Mouse (Mus musculus): Measurements from ENCODE around the gene Rpp38. TPM values are rescaled to one million over a fixed set of nuclear protein-coding genes. Genes with fewer than 3 reads are reported as not detected.

The Rpp38 gene
- 24.9 and 25.6 TPM in 2 replicates for polyA plus RNA-seq (2014; fragmentation: Nextera tagmentation; extraction: Ambion mirVana)

- H3K4me3 ChIP-seq (ENCODE audit: low read depth, low read length): peak within 1 kb of the TSS; percentile 67
- H3K9me3 ChIP-seq (ENCODE audit: control insufficient read depth, low read length): no peaks in the 10 kb centered on the region
- under 1% methylated on average over 45 of the region's 45 CpGs for WGBS
- peaks cover 5% of the 10 kb centered on the region; the same call in 1 of the 2 replicates for H3K27me3 ChIP-seq (ENCODE audit: control insufficient read depth, insufficient read depth, low read length)
- peak within 1 kb of the TSS; percentile 76 for H3K9ac ChIP-seq (ENCODE audit: low read length)
- peak; percentile 99 for DNase-seq (ENCODE audit: low spot score, missing footprints)
- H3K4me2 ChIP-seq: peak within 1 kb of the TSS; percentile 63
- H3K36me3 ChIP-seq (ENCODE audit: control insufficient read depth, insufficient read depth, low read length): peaks cover 5% of the 10 kb centered on the region; the same call in 1 of the 2 replicates
- H3K4me1 ChIP-seq (ENCODE audit: control insufficient read depth, insufficient read depth, low read length): peaks cover 4% of the 10 kb centered on the region
- ATAC-seq (ENCODE audit: low FRiP score): peak; percentile 98
- H3K27ac ChIP-seq (ENCODE audit: low read depth, low read length): peak within 1 kb of the TSS; percentile 57; the same call in 1 of the 2 replicates
Observed at GRCm38 (mm10) chr2:3332484-3333242, at the start of gene Rpp38. TSS of gene Rpp38 (minus strand) at chr2:3332643.

GRCm38 (mm10) chr2:3365127-3365526, 32.7 kb upstream of the Rpp38 start:
- DNase-seq (ENCODE audit: low spot score, missing footprints): no peak

GRCm38 (mm10) chr2:3361067-3361466, 28.6 kb upstream of the Rpp38 start:
- WGBS: 84% methylated on average over 3 of the region's 3 CpGs

More at GRCm38 (mm10) chr2:3365127-3365526, 32.7 kb upstream of the Rpp38 start:
- WGBS: 46% methylated on average over 4 of the region's 4 CpGs
- H3K27me3 ChIP-seq (ENCODE audit: control insufficient read depth, insufficient read depth, low read length): no peaks in the 10 kb centered on the region
- no peaks in the 10 kb centered on the region for H3K9me3 ChIP-seq (ENCODE audit: control insufficient read depth, low read length)
- no peak overlapping the region for H3K27ac ChIP-seq (ENCODE audit: low read depth, low read length)
- H3K4me3 ChIP-seq (ENCODE audit: low read depth, low read length): no peak overlapping the region
- no peaks in the 10 kb centered on the region for H3K36me3 ChIP-seq (ENCODE audit: control insufficient read depth, insufficient read depth, low read length)
- H3K4me1 ChIP-seq (ENCODE audit: control insufficient read depth, insufficient read depth, low read length): no peaks in the 10 kb centered on the region
- ATAC-seq (ENCODE audit: low FRiP score): no peak
- H3K4me2 ChIP-seq: no peak overlapping the region
- H3K9ac ChIP-seq (ENCODE audit: low read length): no peak overlapping the region

GRCm38 (mm10) chr2:3357887-3358286, 25.4 kb upstream of the Rpp38 start:
- Histone ChIP-seq H3K9ac (ENCODE audit: low read length) (no peak overlapping the region), H3K9me3 (ENCODE audit: control insufficient read depth, low read length) (no peaks in the 10 kb centered on the region), H3K36me3 (ENCODE audit: control insufficient read depth, insufficient read depth, low read length) (no peaks in the 10 kb centered on the region), H3K4me3 (ENCODE audit: low read depth, low read length) (no peak overlapping the region), H3K4me1 (ENCODE audit: control insufficient read depth, insufficient read depth, low read length) (no peaks in the 10 kb centered on the region), H3K4me2 (no peak overlapping the region), H3K27ac (ENCODE audit: low read depth, low read length) (no peak overlapping the region), H3K27me3 (ENCODE audit: control insufficient read depth, insufficient read depth, low read length) (no peaks in the 10 kb centered on the region)
- 82% methylated on average over 3 of the region's 3 CpGs for WGBS
- ATAC-seq (ENCODE audit: low FRiP score): no peak
- no peak for DNase-seq (ENCODE audit: low spot score, missing footprints)

More at GRCm38 (mm10) chr2:3361067-3361466, 28.6 kb upstream of the Rpp38 start:
- Histone ChIP-seq H3K9me3 (ENCODE audit: control insufficient read depth, low read length) (no peaks in the 10 kb centered on the region), H3K4me3 (ENCODE audit: low read depth, low read length) (no peak overlapping the region), H3K4me2 (no peak overlapping the region), H3K27ac (ENCODE audit: low read depth, low read length) (no peak overlapping the region), H3K27me3 (ENCODE audit: control insufficient read depth, insufficient read depth, low read length) (no peaks in the 10 kb centered on the region), H3K4me1 (ENCODE audit: control insufficient read depth, insufficient read depth, low read length) (no peaks in the 10 kb centered on the region), H3K36me3 (ENCODE audit: control insufficient read depth, insufficient read depth, low read length) (no peaks in the 10 kb centered on the region), H3K9ac (ENCODE audit: low read length) (no peak overlapping the region)
- DNase-seq (ENCODE audit: low spot score, missing footprints) (no peak), ATAC-seq (ENCODE audit: low FRiP score) (no peak)

GRCm38 (mm10) chr2:3356311-3356710, 23.9 kb upstream of the Rpp38 start:
- H3K27ac ChIP-seq (ENCODE audit: low read depth, low read length): no peak overlapping the region
- H3K27me3 ChIP-seq (ENCODE audit: control insufficient read depth, insufficient read depth, low read length): no peaks in the 10 kb centered on the region
- H3K4me3 ChIP-seq (ENCODE audit: low read depth, low read length): no peak overlapping the region
- H3K4me2 ChIP-seq: no peak overlapping the region
- no peak overlapping the region for H3K9ac ChIP-seq (ENCODE audit: low read length)
- no peak for ATAC-seq (ENCODE audit: low FRiP score)
- no peak for DNase-seq (ENCODE audit: low spot score, missing footprints)
- H3K36me3 ChIP-seq (ENCODE audit: control insufficient read depth, insufficient read depth, low read length): no peaks in the 10 kb centered on the region
- 78% methylated on average over 3 of the region's 3 CpGs for WGBS
- H3K9me3 ChIP-seq (ENCODE audit: control insufficient read depth, low read length): no peaks in the 10 kb centered on the region
- no peaks in the 10 kb centered on the region for H3K4me1 ChIP-seq (ENCODE audit: control insufficient read depth, insufficient read depth, low read length)

GRCm38 (mm10) chr2:3355793-3356192, 23.4 kb upstream of the Rpp38 start:
- DNase-seq (ENCODE audit: low spot score, missing footprints): no peak
- no peak overlapping the region for H3K4me2 ChIP-seq
- H3K27me3 ChIP-seq (ENCODE audit: control insufficient read depth, insufficient read depth, low read length): no peaks in the 10 kb centered on the region
- H3K27ac ChIP-seq (ENCODE audit: low read depth, low read length): no peak overlapping the region
- no peaks in the 10 kb centered on the region for H3K9me3 ChIP-seq (ENCODE audit: control insufficient read depth, low read length)
- H3K9ac ChIP-seq (ENCODE audit: low read length): no peak overlapping the region
- H3K4me3 ChIP-seq (ENCODE audit: low read depth, low read length): no peak overlapping the region
- H3K4me1 ChIP-seq (ENCODE audit: control insufficient read depth, insufficient read depth, low read length): no peaks in the 10 kb centered on the region
- 94% methylated on average over 8 of the region's 8 CpGs for WGBS
- no peaks in the 10 kb centered on the region for H3K36me3 ChIP-seq (ENCODE audit: control insufficient read depth, insufficient read depth, low read length)
- ATAC-seq (ENCODE audit: low FRiP score): no peak

- no peak overlapping the region for H3K4me3 ChIP-seq (ENCODE audit: low read depth, low read length)
- H3K4me1 ChIP-seq (ENCODE audit: control insufficient read depth, insufficient read depth, low read length): no peaks in the 10 kb centered on the region
- DNase-seq (ENCODE audit: low spot score, missing footprints): no peak
- H3K9me3 ChIP-seq (ENCODE audit: control insufficient read depth, low read length): no peaks in the 10 kb centered on the region
- no peak overlapping the region for H3K9ac ChIP-seq (ENCODE audit: low read length)
- no peak overlapping the region for H3K4me2 ChIP-seq
- no peak overlapping the region for H3K27ac ChIP-seq (ENCODE audit: low read depth, low read length)
- no peaks in the 10 kb centered on the region for H3K27me3 ChIP-seq (ENCODE audit: control insufficient read depth, insufficient read depth, low read length)
- no peaks in the 10 kb centered on the region for H3K36me3 ChIP-seq (ENCODE audit: control insufficient read depth, insufficient read depth, low read length)
- no peak for ATAC-seq (ENCODE audit: low FRiP score)
Observed at GRCm38 (mm10) chr2:3353160-3353559, 20.7 kb upstream of the Rpp38 start.

GRCm38 (mm10) chr2:3348919-3349318, 16.5 kb upstream of the Rpp38 start:
- DNase-seq (ENCODE audit: low spot score, missing footprints): no peak
- Histone ChIP-seq H3K9me3 (ENCODE audit: control insufficient read depth, low read length) (no peaks in the 10 kb centered on the region), H3K9ac (ENCODE audit: low read length) (no peak overlapping the region), H3K36me3 (ENCODE audit: control insufficient read depth, insufficient read depth, low read length) (no peaks in the 10 kb centered on the region), H3K27ac (ENCODE audit: low read depth, low read length) (no peak overlapping the region), H3K4me3 (ENCODE audit: low read depth, low read length) (no peak overlapping the region), H3K27me3 (ENCODE audit: control insufficient read depth, insufficient read depth, low read length) (no peaks in the 10 kb centered on the region), H3K4me2 (no peak overlapping the region), H3K4me1 (ENCODE audit: control insufficient read depth, insufficient read depth, low read length) (no peaks in the 10 kb centered on the region)
- ATAC-seq (ENCODE audit: low FRiP score): no peak
- 22% methylated on average over 3 of the region's 3 CpGs for WGBS

- Histone ChIP-seq H3K4me2 (no peak overlapping the region), H3K9me3 (ENCODE audit: control insufficient read depth, low read length) (no peaks in the 10 kb centered on the region), H3K36me3 (ENCODE audit: control insufficient read depth, insufficient read depth, low read length) (no peaks in the 10 kb centered on the region), H3K9ac (ENCODE audit: low read length) (no peak overlapping the region), H3K4me1 (ENCODE audit: control insufficient read depth, insufficient read depth, low read length) (no peaks in the 10 kb centered on the region), H3K4me3 (ENCODE audit: low read depth, low read length) (no peak overlapping the region), H3K27me3 (ENCODE audit: control insufficient read depth, insufficient read depth, low read length) (no peaks in the 10 kb centered on the region), H3K27ac (ENCODE audit: low read depth, low read length) (no peak overlapping the region)
- no peak for DNase-seq (ENCODE audit: low spot score, missing footprints)
- WGBS: 84% methylated on average over 4 of the region's 4 CpGs
- ATAC-seq (ENCODE audit: low FRiP score): no peak
Observed at GRCm38 (mm10) chr2:3348422-3348821, 16.0 kb upstream of the Rpp38 start.

Data from midbrain, embryonic 11.5 days (tissue).